Mouse (Mus musculus): ENCODE data around the gene Pou2f3.

DNA sequence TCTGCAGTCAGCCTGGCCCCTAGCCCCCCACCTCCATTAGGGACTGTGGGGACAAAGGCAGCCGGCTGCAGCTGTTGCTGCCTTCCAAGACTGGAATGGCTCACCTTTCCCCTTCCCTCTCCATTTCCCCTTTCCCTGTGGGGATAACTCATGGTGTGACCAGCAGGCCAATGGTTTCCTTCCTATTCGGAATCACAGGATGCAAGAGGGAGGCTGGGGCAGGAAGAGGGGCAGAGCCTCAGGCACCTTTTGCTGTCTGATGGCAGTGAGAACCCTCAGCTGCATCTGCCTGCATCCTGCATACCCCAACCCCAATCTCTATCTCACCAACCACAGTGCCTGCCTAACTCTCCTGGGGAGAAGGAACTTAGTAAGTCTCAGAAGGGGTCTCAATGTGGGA, 15.3 kb upstream of the Pou2f3 start:
- TF ChIP-seq CTCF (IDR thresholded peaks at IDR 0.05; ENCODE audit: control insufficient read depth, insufficient read depth, insufficient replicate concordance, low read depth, low read length) (no peak), POLR2A (IDR thresholded peaks at IDR 0.05; ENCODE audit: control insufficient read depth, low read depth, low read length) (no peak)

All from testis, adult 2 months (tissue).